Mouse (Mus musculus) gonadal fat pad, adult 2 months (tissue): Measurements from ENCODE around the gene Rsph1. TPM values are rescaled to one million over a fixed set of nuclear protein-coding genes. Genes with fewer than 3 reads are reported as not detected.

Experiments
- DNase-seq: peaks from one replicate; pipeline ENCODE4 v3.0.0-alpha.2; 2012; ENCODE audit warnings: low read depth
- polyA plus RNA-seq: library from polyadenylated mRNA; depleted of rRNA; stranded (reverse); fragments of >200 nt; gene quantifications from 2 replicates; pipeline ENCODE4 v1.2.3, GENCODE M21; 2012

The Rsph1 gene
- polyA plus RNA-seq, 1 experiment: 2.6 TPM

GRCm38 (mm10) chr17:31257898-31258297, 19.3 kb downstream of the Rsph1 start:
- DNase-seq: no peak

- DNase-seq: no peak
Observed at GRCm38 (mm10) chr17:31257149-31257548, 20.0 kb downstream of the Rsph1 start.

- DNase-seq: no peak
Observed at GRCm38 (mm10) chr17:31254463-31254931, 22.7 kb downstream of the Rsph1 start.

GRCm38 (mm10) chr17:31253951-31254350, 23.2 kb downstream of the Rsph1 start:
- DNase-seq: no peak

- no peak for DNase-seq
Observed at GRCm38 (mm10) chr17:31247144-31247543, 30.0 kb downstream of the Rsph1 start.

- no peak for DNase-seq
Observed at GRCm38 (mm10) chr17:31245321-31245720, 31.9 kb downstream of the Rsph1 start.

GRCm38 (mm10) chr17:31242764-31243163, 34.4 kb downstream of the Rsph1 start:
- DNase-seq: no peak

GRCm38 (mm10) chr17:31241156-31241555, 36.0 kb downstream of the Rsph1 start:
- DNase-seq: no peak

GRCm38 (mm10) chr17:31238234-31239020, 38.8 kb downstream of the Rsph1 start:
- no peak for DNase-seq

- no peak for DNase-seq
Observed at GRCm38 (mm10) chr17:31235915-31236314, 41.3 kb downstream of the Rsph1 start.

- no peak for DNase-seq
Observed at GRCm38 (mm10) chr17:31232251-31233010, 44.8 kb downstream of the Rsph1 start.

- DNase-seq: no peak
Observed at GRCm38 (mm10) chr17:31231780-31232179, 45.4 kb downstream of the Rsph1 start.

- no peak for DNase-seq
Observed at GRCm38 (mm10) chr17:31226931-31227330, 50.3 kb downstream of the Rsph1 start.

- DNase-seq: no peak
Observed at GRCm38 (mm10) chr17:31226368-31226767, 50.8 kb downstream of the Rsph1 start.

GRCm38 (mm10) chr17:31224591-31224990, 52.6 kb downstream of the Rsph1 start:
- no peak for DNase-seq

GRCm38 (mm10) chr17:31223835-31224234, 53.3 kb downstream of the Rsph1 start:
- DNase-seq: no peak

GRCm38 (mm10) chr17:31222810-31223310, 54.3 kb downstream of the Rsph1 start:
- DNase-seq: no peak

GRCm38 (mm10) chr17:31216068-31216955, 60.9 kb downstream of the Rsph1 start:
- no peak for DNase-seq

- DNase-seq: no peak
Observed at GRCm38 (mm10) chr17:31211881-31212280, 65.3 kb downstream of the Rsph1 start.

- DNase-seq: no peak
Observed at GRCm38 (mm10) chr17:31210299-31210698, 66.9 kb downstream of the Rsph1 start.

- no peak for DNase-seq
Observed at GRCm38 (mm10) chr17:31209376-31209930, 67.7 kb downstream of the Rsph1 start.
